Mouse (Mus musculus) spleen, embryonic (tissue): ENCODE results near the gene Fndc3a.

Experiments used
- CTCF ChIA-PET: fragments of 350-600 bp; sonication (Branson Sonifier 250); formaldehyde crosslinking; loops from one replicate; lab custom pipeline; 2022; lab: Charles Lee

Fndc3a gene

DNA sequence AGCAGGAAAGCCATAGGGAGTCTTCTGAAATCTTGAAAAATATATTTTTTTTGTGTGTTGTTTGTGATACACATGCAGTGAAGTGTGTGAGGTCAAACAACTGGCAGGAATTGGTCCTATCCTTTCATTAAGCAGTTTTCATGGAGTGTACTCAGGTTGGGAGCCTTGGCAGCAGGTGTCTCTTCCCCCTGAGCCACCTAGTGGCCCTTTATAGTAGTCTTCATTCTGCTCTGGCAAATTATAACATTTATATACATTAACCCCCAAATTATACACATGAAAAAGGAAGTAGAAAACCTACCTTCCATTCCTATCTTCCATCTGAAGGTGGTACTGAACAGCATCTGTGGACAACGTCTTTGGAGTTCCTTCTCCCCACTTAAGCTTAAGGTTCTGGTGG lies 154.0 kb downstream of the Fndc3a start:
- CTCF ChIA-PET = no interaction called here

DNA sequence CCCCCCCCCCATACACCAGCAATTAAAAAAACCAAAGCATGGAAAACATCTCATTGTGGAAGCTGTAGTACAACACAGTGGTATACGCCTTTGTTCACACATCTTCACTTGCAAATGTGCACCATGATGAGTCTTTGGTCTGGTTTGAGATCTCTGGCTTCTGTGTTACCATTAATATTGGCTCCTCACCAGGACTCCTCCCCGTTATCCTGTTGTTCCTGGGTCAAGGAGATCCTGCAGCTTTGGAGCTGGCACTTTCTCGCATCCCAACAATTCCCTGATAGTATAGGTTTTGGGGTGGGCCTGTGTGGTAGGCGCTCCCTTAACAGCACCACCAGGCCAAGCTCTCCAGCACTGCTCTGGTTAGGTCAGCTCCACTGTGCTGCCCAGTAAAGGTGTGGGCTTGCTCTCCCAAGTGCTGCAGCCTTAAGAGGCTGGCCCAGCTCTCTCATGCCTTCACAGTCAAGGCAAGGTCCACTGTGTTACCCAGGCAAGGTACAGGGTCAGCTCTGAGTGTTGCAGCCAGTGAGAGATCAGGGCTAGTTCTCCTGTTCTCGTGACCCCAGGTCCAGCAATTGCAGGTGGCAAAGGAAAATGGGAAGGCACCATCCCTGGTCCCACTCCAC lies 173.3 kb downstream of the Fndc3a start:
- CTCF ChIA-PET = no interaction called here

DNA sequence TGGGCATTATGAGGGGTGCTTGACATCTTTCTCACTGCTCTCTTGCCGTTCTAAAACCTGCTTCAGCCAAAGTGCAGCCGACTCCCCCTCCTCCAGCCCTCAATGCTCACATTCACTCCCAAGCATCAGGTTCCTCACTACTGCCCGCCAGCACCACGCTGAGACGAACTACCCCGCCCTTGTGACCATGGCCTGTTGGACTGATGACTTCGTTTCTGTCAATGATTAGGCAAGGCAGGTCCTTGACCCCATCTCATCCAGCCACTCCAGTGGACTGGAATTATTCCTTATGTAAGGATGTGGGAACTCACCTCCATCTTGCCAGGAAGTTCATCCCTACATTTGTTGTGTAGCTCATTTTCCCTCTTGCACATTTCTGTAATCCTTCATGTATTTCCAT lies 175.9 kb downstream of the Fndc3a start:
- CTCF ChIA-PET = no interaction called here

DNA sequence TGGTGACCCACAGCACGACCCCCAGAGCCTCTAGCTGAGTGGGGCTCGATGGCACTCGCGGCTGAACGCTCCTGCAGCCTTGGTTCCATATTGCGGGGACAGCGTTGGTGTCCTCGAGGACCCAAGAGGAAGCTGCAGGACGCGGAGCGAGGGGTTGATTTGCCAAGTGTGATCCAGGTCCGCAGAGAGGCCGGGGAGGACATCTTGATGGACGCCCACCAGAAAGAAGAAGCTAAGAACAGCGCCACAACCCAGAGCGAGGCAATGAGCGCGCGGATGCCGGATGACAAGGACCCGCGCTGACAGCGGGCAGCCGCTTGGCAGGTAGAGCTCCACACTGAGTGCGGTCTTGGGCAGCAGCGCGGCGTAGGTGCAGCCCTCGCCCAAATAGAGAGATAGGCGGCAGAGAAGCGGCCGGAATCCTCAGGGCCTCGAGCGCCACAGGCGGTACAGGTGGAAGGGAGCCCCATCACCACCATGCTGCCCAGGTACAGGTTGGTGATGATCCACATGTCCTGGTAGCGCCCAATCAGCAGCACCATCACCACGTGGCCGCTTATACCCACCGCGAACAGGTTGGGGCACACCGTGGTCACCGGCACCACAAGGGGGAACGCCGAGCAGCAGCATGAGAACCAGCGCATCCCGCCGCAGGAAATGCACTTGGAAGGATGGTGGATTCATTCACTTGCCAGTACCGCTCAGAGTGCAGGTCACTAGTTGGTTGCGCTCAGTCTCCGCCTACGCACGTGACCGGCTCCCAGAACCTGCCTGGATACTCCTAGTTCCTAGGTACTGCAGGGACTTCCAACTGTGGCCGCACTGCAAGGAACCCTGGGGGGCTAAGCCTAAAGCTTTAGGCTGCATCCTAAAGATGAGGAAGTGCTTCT lies 177.5 kb downstream of the Fndc3a start:
- CTCF ChIA-PET = no interaction called here

DNA sequence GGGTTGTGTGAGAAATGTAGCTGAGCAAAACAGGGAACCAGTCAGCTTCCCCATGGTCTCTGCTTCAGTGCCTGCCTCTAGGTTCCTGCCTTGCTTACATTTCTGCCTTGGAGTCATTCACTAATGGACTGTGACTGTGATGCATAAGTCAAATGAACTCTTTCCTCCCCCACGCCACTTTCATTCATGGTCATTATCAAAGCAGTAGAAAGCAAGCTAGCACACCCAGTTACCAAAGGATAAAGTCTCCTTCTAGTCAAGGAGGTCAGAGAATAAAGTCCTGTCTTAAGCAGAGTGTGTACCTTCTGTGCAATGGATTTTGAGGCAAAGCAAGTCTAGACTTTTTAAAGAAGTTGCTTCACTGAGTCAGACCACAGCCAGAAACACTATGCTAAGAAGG lies 182.7 kb downstream of the Fndc3a start:
- CTCF ChIA-PET = no interaction called here

DNA sequence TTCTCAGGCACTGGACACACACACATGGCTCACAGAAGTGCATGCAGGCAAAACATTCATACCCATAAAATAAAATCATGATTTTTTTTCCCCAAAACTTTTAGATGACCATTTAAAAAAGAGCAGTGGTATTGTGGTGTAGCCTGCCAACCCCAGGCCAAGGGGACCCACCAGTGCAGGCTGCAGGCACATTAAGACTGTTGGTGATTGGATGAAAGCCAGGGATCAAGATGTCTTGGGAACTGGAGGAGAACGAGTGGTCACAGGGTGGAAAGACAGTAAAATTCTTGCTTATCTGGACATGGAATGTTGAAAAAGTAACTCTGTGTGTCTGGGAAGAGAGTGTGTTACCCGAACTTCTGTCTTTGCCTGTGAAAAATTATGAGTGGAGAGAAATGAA lies 190.2 kb downstream of the Fndc3a start:
- CTCF ChIA-PET = no interaction called here

DNA sequence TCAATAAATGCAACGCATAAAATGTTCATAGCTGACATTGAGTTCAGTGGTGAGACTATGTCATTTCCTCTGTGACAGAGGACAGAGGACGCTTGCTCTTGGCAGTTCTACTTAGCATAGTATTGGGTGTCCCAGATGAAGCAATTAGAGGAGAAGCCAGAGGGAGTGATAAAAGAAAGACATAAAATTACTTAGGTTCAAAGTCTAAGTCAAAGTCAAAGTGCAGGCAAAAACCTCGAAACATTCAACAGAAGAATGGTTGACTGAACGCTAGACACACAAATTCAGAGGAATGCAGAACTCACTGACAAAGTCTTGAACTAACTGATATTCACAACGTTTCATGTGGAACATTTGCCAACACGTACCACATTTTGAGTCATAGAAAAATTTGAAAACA lies 191.0 kb downstream of the Fndc3a start:
- CTCF ChIA-PET = no interaction called here

DNA sequence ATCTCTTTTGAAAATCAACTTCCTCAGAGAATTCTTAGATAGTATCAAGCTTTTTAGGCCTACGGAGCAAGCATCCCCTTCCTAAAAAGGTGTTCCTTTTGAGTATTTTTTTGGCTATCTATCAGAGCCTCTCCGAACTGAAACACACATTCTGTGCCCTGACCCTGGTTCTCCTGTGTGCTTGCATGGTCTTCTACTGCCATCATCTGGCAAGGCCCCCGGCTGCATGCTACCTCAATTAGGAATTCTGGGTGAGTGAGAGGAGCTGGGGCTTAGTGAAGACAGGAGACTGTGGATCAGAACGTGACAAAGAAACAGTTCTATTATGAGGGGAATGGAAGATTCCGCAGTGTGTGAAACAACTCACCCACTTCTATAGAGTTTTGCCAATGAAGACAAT lies 193.4 kb downstream of the Fndc3a start:
- CTCF ChIA-PET = interaction anchor here (0.6 kb wide), 1 partner anchor 346 kb away, joined by 3 read pairs; no protein-coding TSS in a partner anchor

DNA sequence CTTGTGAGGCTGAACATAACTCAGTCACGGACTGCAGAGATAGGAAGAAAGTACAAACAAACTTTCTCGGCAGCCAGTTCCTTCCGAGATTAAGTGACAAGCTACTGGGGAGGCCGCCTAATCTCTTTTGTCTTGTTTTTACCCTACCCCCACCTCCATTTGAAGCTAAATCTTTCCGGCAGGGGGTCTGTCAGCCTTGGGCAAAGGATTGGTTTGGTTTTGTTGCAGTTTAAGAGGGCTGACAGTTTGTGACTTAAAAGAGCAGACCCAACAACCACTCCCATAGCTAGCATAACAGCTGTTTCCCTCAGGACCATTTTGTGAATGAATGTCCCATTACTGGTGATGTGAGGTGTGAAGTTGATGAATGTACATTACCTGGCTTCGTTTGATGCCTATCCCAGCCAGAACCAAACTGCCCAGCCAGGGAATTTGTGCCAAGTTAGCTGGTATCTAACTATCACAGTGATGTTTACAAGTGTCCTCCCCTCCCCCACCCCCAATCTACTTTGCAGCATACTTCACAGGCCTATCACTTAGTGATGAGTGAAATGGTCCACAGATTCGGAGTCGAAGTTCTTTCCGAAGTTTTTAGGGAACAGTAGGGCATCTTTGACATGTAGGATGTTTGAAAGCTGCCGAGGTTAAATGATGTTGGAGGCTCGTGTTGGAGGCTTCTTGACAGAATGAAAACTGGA lies 202.9 kb downstream of the Fndc3a start:
- CTCF ChIA-PET = interaction anchor here (0.6 kb wide), 1 partner anchor 309 kb away, joined by 3 read pairs; no protein-coding TSS in a partner anchor

DNA sequence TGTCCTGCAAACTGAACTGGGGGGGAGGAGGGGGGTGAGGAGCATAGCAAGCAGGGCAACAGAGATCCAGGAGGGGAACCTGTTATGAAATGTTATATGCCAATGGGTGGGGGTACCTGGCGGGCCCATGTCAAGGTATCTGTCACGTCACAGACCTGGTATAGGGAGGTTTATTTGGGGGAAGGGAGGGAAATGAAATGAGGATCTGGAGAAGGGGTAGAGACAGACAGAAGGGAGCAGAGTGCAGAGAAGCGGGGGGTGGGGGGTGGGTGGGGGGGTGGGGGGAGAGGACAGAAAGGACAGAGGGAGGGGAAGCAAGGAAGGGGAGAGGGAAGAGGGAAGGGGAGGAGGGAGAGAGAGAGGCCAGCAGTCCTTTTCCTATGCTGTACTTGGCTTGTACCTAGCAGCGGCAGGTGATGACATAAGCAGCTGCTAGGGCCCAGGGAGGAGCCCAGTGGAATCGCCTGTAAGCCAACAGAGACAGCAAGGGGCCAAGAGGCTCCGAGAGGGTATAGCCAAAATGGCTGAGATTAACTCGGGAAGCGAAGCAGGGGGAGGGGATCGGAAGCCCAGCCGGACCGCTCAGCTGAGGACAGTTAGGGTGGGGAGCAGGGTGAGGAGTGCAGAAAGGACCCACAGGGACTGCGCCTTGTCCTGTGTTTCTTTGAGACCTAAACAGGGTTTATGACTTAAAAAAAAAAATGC lies 203.6 kb downstream of the Fndc3a start:
- CTCF ChIA-PET = interaction anchor here (0.6 kb wide), 1 partner anchor 309 kb away, joined by 3 read pairs; no protein-coding TSS in a partner anchor

DNA sequence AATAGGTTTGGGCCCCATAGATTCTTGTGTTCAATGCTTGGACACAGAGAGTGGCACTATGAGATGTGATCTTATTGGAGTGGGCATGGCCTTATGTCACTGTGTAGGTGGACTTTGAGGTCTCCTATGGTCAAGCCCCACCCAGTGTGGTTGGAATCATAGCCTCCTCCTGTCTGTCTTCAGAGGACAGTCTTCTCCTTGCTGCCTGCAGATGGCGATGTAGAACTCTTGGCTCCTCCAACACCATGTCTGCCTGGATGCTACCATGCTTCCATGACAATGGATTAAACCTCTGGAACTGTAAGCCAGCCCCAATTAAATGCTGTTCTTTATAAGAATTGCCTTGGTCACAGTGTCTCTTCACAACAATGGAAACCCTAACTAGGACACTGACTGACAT lies 204.8 kb downstream of the Fndc3a start:
- CTCF ChIA-PET = no interaction called here

DNA sequence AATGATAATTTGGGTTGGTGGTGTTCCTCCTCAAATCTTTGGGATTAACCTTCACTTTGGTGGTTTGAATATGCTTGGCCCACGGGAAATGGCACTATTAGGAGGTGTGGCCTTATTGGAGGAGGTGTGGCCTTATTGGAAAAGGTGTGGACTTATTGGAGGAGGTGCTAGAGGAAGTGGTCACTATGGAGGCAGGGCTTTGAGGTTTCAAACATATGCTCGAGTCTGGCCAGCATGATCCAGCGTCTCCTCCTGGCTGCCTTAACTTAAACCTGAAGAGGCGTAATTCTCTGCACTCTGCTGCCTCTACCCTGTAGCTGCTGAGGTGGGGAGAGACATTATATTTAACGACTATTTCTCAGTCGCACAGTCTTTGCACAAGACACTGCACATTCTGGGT lies 206.6 kb downstream of the Fndc3a start:
- CTCF ChIA-PET = interaction anchor here (0.5 kb wide), 1 partner anchor 273 kb away, joined by 5 read pairs; no protein-coding TSS in a partner anchor

DNA sequence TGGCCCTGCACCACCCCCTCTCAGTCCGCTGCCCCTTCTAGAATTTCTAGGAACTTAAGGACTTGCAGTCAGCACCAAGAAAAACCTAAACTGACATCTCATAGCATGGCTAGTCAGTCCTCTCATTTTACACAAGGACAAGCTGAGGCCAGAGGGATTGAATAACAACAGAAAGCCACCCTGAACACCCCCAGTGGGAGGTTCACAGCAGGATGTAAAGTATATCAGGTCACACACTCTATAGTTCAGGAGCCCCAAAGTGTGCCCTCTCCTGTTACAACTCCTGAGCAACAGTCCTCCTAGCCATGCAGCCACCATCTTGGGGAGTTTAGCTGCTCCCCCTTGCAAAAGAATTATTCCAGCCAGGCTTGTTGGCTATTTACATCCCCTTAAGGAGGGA lies 216.0 kb downstream of the Fndc3a start:
- CTCF ChIA-PET = no interaction called here

DNA sequence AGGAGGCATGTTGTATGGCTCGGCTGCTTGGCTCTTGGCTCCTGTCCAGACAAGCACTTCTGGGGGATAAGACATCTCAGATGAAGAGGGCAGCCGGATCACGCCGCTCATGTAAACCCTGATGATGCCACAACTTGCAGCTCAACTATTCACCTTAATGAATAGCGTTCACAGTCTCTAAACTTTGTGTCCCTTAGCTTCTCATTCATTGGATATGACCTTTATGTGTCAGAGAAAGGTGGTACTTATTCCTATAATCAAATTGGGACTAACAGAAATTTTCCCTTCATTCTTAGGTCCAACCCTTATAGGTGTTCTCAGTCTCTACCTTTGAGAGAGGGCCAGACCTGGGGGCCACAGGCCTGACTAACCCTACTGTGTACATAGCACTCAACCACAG lies 218.1 kb downstream of the Fndc3a start, which contains the start of gene Gm9195:
TSS of gene Gm9195 (minus strand) at position 101 of the 400 bp plus-strand sequence.
- CTCF ChIA-PET = no interaction called here

DNA sequence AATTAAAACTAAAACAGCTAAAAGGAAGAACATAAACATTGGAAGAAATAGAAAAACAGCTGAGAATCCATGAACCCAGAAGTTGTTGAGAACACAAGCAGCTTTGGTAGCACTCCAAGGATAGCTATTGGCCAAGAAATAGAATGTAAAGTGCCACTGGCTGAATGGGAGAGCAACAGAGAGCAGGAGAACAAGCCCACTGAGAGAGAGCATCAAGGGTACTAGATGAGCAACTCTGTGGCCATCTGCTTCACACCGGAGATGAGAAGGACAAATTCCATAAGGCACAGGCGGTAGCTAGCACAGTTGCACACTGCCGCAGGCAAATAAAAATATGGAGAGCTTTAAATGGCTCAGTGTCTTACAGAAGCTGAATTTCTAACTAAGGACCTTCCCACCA lies 219.4 kb downstream of the Fndc3a start:
- CTCF ChIA-PET = no interaction called here
